Mouse (Mus musculus) retina, adult 2 months (tissue): ENCODE measurements around the gene Nkx2-2.

Experiments
- DNase-seq: peaks from one replicate; pipeline ENCODE4 v3.0.0-alpha.2; 2012; ENCODE audit warnings: low read depth, low spot score

Nkx2-2 gene

GRCm38 (mm10) chr2:147193271-147194255, at the start of gene Nkx2-2:
Gene Nkx2-2 (minus strand): TSS chr2:147194243.
- DNase-seq, result no peak

- no peak for DNase-seq
Observed at GRCm38 (mm10) chr2:147235707-147236290, 41.8 kb upstream of the Nkx2-2 start.

- DNase-seq, result no peak
Observed at GRCm38 (mm10) chr2:147231175-147231574, 37.1 kb upstream of the Nkx2-2 start.

GRCm38 (mm10) chr2:147205076-147205615, 11.1 kb upstream of the Nkx2-2 start:
- no peak for DNase-seq

- no peak for DNase-seq
Observed at GRCm38 (mm10) chr2:147194711-147195615, 920 bp upstream of the Nkx2-2 start.

- DNase-seq, result no peak
Observed at GRCm38 (mm10) chr2:147192731-147193130, 1.3 kb downstream of the Nkx2-2 start.

- DNase-seq, result no peak
Observed at GRCm38 (mm10) chr2:147190316-147191021, 3.6 kb downstream of the Nkx2-2 start.

GRCm38 (mm10) chr2:147189546-147190315, 4.3 kb downstream of the Nkx2-2 start:
- DNase-seq, result no peak

GRCm38 (mm10) chr2:147188871-147189545, 5.0 kb downstream of the Nkx2-2 start:
- no peak for DNase-seq

GRCm38 (mm10) chr2:147188074-147188700, 5.9 kb downstream of the Nkx2-2 start:
- DNase-seq, result no peak

GRCm38 (mm10) chr2:147187061-147187870, 6.8 kb downstream of the Nkx2-2 start:
- DNase-seq, result no peak

- DNase-seq, result no peak
Observed at GRCm38 (mm10) chr2:147186261-147186681, 7.8 kb downstream of the Nkx2-2 start.

GRCm38 (mm10) chr2:147185561-147185960, 8.5 kb downstream of the Nkx2-2 start:
- DNase-seq, result no peak

- DNase-seq, result no peak
Observed at GRCm38 (mm10) chr2:147184071-147184990, 9.7 kb downstream of the Nkx2-2 start.

GRCm38 (mm10) chr2:147183521-147183920, 10.5 kb downstream of the Nkx2-2 start:
- DNase-seq, result no peak

- no peak for DNase-seq
Observed at GRCm38 (mm10) chr2:147182709-147183260, 11.3 kb downstream of the Nkx2-2 start.
